Mouse (Mus musculus) large intestine, adult 2 months (tissue): Measurements from ENCODE around the gene Bcap31. TPM values are rescaled to one million over a fixed set of nuclear protein-coding genes. Genes with fewer than 3 reads are reported as not detected.

Source experiments
- DNase-seq: peaks from one replicate; pipeline ENCODE4 v3.0.0-alpha.2; 2012; ENCODE audit warnings: low read depth, low spot score
- WGBS: fragments of 180-500 bp; shearing (Covaris S2); methylation state at CpG from one replicate; pipeline ENCODE4 v1.1.7; 2018; 5-methylcytosine and 5-hydroxymethylcytosine counted together
- polyA plus RNA-seq: library from polyadenylated mRNA; depleted of rRNA; stranded (reverse); fragments of >200 nt; gene quantifications from 2 replicates; pipeline ENCODE4 v1.2.3, GENCODE M21; 2012

Gene Bcap31
- polyA plus RNA-seq, 1 experiment: 97.6 TPM

DNA sequence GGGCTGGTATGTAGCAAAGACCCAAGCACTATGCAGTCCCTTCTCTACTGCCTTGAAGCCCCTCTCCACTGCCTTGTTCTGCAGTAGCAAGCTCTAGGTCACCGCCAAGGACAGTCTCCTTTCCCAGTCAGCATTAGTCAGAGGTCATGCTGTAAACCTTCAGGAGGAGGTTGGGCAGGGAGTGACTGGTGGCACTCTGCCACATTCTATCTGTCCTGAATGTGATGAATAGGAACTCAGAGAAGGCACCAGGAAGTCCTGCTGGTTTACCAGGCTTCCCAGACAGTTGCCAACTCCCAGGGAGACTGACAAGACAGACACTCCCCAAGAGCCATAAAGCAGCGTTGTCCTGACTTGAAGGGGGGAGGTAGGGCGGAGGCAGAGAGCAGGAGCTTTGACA, 30.3 kb downstream of the Bcap31 start:
- no peak for DNase-seq
- WGBS: 23% methylated on average over 3 of the region's 3 CpGs

DNA sequence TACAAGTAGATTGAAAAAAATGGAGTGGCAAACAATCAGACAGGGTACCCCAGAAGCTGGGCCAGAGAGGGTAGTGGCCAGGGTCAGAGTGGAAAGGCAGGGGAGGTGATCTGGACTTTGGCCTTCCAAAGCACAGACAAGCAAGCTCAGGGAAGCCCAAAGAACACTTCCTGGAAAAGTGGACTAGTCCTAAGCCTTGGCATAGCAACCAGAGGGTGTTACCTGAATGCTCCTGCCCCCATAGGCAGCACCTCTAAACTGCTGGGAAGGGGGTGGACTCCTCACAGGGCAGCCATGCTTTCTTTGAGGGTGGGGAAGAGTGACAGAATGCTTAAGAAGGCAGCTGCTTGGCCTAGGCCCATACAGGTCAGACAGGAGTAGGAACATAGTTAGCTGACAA, 31.0 kb downstream of the Bcap31 start:
- DNase-seq: no peak

DNA sequence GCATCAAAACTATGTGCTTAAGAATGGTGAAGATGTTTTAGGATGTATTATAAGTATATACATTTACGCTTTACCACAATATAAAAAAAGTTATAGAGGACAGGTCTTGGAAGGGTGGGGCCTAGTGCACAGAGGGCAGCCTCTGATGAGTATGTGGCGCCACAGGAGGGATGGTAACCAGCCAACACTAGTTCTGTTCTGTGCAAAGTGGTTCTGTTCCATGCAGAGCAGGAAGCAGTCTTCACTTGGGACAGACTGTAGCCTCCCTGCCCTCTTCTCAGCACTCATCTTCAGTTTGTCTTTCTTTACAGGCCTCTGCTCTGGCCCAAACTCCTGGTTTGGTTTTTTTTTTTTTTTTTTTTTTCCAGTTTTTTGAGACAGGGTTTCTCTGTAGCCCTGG, 31.8 kb downstream of the Bcap31 start:
- WGBS: 64% methylated on average over 2 of the region's 2 CpGs
- no peak for DNase-seq

DNA sequence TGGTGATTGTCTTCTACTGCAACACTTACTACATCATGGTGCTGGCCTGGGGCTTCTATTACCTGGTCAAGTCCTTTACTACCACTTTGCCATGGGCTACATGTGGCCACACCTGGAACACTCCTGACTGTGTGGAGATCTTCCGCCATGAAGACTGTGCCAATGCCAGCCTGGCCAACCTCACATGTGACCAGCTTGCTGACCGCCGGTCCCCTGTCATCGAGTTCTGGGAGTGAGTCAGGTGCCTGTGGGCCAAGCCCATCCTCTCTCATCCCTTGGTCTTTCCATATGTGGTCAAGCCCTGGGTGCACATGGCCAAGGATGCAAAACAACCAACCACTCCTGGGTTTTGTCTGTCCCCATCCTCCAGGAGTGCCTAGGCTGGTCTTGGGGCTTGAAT, 39.3 kb downstream of the Bcap31 start:
- WGBS: 86% methylated on average over 4 of the region's 4 CpGs
- DNase-seq: no peak

DNA sequence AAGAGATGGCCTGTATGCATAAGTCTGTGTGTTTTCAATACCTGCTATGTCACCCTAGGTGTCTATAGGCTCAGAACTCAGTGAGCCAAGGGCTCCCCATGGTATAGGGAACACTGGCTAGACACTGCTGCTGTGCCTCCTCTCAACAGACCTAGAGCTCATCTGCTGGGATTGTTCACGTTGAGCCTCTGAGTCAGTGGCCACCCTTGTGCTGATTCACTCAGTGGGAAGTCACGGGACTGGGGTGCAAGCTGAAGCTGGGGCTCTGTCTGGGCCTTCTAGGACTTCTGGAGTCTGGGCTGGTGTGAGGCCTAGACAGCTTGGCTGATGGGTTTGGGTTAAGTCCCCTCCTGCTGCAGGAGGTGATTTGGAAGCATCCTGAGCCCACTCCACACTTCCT, 40.7 kb downstream of the Bcap31 start:
- 51% methylated on average over 2 of the region's 2 CpGs for WGBS
- no peak for DNase-seq

DNA sequence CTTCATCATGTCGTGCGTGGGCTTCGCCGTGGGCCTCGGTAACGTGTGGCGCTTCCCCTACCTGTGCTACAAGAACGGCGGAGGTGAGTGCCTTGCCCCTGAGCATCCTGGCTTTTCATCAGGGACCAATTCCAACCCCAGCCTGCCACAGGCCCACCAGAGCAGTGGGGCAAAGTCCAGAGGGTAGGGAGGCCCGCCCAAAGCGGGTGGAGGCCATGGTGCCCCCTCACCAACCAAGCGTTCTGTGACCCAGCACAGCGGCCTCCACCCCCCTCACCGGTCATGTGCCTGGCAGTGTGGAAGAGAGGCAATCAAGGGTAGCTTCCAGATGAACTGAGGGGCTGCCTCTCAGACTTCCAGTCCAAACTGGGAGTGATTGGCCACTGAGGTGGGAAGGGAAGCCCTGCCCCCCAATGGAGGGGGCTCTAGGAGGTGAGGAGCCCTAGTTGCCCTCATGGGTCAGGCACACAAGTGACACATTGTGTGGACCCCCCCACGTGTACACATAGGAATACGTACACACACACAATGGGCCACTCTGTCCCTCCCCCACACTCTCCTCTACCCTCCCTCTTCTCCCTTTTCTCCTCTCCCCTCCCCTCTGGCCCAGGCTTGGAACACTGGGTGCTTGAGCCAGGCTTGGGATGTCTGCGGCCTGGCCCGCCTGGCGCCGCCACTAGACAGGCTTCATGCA, 41.9 kb downstream of the Bcap31 start:
- WGBS: 30% methylated on average over 20 of the region's 20 CpGs
- no peak for DNase-seq

DNA sequence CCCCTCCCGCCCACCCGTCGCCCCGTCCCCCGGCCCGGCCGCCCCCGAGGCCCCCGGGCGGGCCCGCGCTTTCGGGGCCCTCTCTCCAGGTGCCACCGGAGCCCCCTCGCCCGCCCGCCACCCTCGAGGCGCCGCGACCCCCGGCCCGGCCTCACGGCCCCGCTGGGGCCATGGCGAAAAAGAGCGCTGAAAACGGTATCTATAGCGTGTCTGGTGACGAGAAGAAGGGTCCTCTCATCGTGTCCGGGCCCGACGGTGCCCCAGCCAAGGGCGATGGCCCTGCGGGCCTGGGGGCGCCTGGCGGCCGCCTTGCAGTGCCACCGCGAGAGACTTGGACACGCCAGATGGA, 42.4 kb downstream of the Bcap31 start:
- WGBS: 26% methylated on average over 40 of the region's 42 CpGs
- no peak for DNase-seq

DNA sequence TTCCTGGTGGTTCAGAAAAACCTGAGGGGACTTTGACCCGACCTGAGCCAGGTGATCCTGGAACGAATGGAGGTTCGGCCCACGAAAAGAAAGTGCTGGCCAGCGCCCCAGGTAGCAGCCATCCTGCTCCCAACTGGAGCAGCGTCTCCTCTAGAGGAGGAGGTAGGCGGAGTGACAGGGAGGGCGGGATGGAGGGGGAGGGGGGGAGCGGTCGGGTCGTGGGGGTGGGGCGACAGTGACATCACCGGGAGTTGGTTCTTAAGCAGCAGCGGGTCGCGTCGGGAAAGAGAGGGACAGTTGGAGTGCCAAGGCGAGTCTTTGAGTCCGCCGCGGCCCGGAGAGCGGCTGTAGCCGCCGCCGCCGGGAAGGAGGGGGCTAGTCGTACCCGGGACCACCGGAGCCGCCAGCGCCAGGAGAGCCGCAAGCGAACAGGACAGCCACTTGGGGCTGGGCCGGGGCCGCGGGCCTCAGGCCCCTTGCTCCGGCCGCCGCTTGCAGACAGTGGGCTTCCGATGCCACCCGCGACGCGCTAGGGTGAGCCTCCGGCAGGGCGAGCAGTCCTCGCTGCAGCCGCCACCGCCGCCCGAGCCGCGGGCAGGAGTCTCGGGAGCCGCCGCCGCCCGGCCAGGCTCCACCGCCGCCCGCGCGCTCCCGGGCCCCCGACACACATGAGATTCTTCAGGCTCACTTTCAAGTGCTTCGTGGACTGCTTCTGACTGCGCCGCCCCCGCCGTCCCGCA, 42.9 kb downstream of the Bcap31 start, which contains the start of gene Slc6a8:
Gene Slc6a8 (plus strand): TSS at position 272 of the 740 bp plus-strand sequence.
- 14% methylated on average over 57 of the region's 72 CpGs for WGBS
- DNase-seq: no peak

DNA sequence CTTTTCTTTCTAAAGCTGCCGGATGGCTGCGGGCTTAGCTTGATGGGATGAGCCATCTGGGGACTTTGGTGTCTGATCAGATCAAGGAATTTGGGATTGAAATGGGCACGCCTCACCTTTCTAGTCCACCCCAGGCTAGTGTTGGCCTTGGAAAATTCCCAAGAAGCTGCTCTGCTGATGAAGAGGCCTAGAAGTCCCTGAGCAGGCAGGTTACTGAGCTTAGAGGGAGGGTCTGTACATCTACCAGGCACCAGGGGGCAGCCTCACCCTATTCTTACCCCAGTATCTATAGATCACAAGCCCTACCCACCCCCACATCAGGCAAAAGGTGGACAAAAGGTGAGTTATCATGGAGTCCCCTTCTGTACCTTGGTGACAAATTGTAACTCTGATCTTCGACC, 43.9 kb downstream of the Bcap31 start:
- 55% methylated on average over 4 of the region's 4 CpGs for WGBS
- no peak for DNase-seq

DNA sequence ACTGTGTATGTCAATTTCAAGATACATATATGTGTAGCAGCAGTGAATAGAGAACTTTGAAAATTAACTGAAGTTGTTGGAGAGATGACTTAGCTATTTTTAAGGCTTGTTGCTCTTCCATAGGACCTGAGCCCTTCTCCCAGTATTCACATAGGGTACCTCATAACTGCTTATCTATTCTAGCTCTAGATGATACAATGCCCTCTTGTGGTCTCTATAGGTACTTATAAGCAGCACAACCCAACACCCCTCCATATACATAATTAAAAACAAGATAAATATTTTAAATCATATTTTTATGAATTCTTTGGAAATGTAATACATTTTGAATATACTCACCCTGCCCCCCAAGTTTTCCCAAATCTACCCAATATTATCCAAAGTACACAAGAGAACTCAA, 52.8 kb downstream of the Bcap31 start:
- no peak for DNase-seq

DNA sequence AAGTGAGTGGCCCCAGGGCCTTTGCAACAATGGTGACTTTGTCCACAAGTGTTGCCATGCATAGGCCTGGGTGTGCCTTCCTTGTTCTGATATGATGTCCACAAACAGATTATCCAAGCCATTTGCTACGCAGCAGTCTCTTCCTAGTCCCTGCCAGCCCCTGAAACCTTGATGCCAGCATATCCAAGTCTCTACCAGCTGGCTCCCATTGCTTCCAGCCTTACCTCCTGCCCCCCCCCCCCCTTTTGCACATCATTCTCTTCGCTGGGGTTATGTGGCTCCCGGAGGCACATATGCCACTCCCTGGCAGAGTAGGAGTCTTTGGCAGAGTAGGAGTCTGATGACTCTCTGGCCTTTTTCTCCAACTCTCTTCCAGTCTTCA, 55.7 kb downstream of the Bcap31 start:
- WGBS: 57% methylated on average over 3 of the region's 3 CpGs
- no peak for DNase-seq

DNA sequence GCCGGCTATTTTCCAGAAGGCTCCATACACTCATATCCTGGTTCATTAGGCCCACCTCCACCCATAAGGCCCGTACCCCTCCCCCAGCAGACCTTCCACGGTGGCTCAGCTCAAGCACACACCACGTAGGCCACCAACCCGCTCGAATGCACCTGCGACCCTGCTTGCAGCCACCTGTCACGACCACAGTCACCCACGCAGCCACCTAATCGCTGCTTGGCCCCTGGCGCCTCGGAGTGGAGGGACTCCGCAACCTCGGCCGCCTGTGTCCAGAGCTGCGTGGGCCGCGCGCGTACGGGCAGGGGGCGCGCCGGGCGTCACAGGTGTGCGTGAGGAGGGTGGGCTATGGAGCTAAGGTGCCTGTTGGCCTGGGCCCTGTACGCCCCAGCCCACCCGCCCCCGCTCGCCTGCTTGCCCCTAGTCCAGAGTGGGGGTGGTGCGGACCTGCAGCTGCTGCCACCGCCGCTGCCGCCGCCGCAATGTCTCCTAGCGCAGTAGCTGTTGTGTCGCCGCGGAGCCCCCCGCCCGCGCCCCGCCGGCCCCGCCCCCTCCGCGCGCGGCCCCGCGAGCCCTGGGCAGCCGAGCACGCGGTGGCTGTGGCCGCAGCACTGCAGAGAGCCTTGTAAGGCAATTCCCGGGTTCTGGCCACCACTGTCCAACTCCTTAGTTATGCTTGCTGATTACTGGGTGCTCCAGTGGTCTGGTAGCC, 56.2 kb downstream of the Bcap31 start, which contains the start of gene Pnck:
Gene Pnck (minus strand): TSS at position 543 of the 709 bp plus-strand sequence.
- 22% methylated on average over 36 of the region's 57 CpGs for WGBS
- no peak for DNase-seq

DNA sequence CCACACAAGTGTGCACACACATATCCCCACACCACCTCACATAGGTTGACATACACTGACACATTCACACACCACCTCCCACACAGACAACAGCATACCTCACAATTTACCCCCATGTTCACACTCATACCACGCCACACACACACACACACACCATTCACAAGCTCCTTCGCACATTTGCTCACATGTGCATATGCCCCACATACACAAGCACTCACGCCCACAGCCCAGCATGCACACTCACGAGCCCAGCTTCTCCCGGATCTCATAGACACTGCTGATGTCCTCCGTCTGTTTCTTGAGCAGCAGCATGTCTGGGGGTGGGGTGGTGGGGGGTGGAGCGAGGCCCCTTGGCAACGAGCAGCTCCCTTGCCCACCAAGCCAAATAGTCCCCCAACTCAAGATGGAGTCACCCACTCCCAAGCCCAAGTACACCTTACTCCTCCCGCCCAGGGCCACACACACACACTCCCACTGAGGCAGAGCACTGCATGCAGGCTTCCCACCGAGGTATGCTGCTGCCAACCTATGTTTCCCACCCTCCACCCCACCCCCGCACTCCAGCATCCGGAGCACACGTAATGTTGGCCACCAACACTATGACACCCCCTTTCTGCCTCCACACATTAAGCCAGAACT, 56.9 kb downstream of the Bcap31 start:
- no peak for DNase-seq
- 71% methylated on average over 13 of the region's 13 CpGs for WGBS

DNA sequence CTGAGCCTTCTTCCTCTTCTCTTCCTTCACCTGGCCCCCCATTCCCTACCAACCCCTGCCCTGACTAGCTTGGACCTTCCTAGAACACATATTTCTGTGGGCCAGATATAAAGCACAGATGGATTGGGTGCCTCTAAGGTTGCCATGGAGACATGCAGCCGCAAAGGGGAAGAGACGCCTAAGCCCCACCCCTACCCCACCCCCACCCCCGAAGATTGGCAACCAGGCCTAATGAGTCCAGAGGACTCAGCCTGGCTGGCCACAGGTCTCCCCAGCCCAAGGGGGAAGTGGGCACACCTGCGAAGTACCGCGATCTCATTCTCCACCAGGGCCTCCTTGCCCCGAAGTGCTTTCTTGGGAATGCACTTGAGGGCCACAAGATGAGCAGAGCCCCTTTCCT, 57.6 kb downstream of the Bcap31 start:
- no peak for DNase-seq
- 56% methylated on average over 7 of the region's 7 CpGs for WGBS

DNA sequence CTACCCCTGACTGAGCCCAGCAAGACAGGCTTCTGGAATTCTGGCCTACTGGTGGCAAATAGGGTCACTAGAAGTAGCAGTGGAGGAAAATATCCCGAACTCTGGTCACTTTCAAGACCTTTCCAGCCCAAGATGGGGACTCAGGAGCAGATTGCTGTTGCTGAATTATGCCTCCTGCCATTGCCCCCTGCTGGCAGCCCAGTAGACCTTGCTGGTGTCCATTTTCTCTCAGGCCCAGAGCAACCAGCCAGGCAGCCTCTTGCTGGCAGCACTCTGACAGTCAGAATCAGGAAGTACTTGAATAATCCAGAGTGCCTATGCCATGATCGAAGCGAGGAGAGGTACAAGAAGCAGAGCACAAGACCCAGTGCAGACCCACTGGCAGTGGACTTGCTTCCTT, 60.4 kb downstream of the Bcap31 start:
- no peak for DNase-seq
- WGBS: 45% methylated on average over 3 of the region's 3 CpGs

DNA sequence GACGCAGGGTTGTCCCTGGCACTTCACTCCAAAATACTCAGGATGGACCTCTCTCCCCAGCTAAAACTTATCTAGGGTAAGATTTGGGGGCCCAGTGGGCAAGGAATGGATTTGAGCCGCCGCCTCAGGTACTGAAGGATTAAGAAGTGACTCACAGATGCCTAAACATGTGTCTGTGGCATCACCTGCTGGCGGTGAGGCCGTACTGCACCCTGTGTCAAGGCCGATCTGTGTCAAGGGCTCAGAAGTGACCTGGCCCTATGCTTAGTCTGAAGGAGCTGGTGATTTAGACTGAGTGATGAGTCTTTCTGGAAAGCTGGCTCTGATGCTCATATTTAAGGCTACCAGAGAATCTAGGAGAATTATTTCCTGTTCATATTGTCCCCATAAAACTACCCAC, 61.8 kb downstream of the Bcap31 start:
- WGBS: 20% methylated on average over 6 of the region's 6 CpGs
- DNase-seq: no peak

DNA sequence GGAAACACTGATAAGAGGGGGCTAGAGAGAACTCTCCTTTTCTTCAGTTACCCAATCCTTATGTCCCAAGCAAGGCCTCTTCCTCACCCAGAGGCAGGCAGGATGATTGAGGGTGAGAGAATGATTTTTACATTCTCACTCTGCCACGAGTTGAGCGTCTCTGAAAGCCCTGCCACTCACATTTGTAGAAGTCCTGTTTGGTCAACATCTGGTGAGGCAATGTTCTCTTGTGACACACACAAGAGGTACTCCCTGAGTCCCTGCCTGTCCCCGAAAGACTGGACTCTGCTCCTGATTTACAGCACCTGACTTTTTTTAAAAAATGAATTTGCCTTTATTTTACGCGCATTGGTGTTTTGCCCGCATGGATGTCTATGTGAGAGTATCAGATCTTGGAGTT, 62.6 kb downstream of the Bcap31 start:
- WGBS: 82% methylated on average over 6 of the region's 6 CpGs
- no peak for DNase-seq

DNA sequence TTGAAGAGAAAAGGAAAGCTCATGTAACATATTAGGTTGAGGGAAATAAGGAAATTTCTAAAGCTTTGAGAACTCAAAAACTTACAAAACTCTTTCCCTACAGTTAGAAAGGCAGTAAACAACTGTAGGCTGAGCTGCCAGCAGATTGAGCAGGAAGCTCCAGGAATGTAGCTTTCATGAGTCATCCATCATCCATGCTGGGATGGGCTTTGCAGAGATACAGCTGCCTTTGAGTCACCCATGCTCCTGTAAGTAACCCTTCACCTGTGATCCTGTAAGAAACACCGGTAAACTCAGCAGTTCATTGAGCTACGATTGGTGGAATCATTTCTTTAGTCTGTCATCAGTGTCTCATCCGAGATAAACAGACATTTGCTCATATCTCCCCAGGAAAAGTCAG, 65.1 kb downstream of the Bcap31 start:
- DNase-seq: no peak

DNA sequence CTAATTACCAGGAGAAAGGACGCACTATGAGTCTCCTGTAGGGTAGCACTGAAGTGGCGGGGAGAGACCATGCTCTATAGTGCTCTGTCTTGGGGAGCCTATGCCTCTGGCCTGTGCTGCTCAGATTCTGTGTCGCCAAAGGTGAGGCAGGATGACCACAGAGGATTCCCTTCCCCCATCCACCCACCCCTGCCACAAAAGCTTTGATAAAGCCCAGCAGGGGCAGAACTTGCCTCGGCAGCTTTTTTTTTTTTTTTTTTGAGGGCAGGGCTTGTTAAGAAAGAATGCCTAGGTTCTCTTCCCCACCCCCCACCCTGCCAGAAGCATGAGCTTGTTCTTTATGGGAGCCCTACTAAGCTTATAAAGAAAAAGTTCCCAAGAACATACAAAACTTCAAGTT, 70.9 kb downstream of the Bcap31 start:
- 55% methylated on average over 4 of the region's 4 CpGs for WGBS
- DNase-seq: no peak

More for the DNA sequence above, 65.1 kb downstream of the Bcap31 start:
- 52% methylated on average over 3 of the region's 3 CpGs for WGBS

DNA sequence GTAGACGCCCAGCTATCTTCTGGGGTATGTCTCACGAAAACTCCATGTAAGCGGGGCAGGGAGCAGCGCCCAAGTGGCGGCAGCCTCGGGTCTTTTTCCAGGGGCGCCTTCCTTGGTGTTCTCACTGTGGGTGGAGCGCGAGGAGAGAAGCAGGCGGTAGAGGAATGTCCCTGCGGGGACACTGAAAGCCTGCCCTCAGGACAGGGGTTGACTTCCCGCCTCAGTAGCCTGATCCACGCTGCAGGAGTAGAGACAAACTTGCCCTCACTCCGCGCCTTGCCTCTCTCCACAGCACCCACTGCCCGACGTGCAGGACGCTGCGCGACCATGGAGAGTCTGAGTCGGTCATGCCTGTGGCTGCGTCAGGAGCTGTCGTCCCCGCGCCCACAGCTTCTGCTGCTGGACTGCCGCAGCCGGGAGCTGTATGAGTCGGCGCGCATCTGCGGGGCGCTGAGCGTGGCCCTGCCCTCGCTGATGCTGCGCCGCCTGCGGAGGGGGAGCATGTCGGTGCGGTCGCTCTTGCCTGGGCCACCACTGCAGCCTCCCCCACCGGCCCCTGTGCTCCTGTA, 76.0 kb downstream of the Bcap31 start:
- DNase-seq: no peak
- 22% methylated on average over 41 of the region's 41 CpGs for WGBS
